Mouse (Mus musculus): Measurements from ENCODE around the gene Fgfr1op. TPM values are rescaled to one million over a fixed set of nuclear protein-coding genes. Genes with fewer than 3 reads are reported as not detected.

The Fgfr1op gene
- polyA plus RNA-seq, 1 experiment: 0.11 TPM

GRCm38 (mm10) chr17:8206691-8207090 is 41.4 kb downstream of the Fgfr1op start:
- no peaks in the 10 kb centered on the region for H3K27me3 ChIP-seq (ENCODE audit: control insufficient read depth)
- no peaks in the 10 kb centered on the region for H3K36me3 ChIP-seq (ENCODE audit: control insufficient read depth)
- no peak for TF ChIP-seq GATA1 (IDR thresholded peaks at IDR 0.05; ENCODE audit: low read length)
- TF ChIP-seq TAL1 (IDR thresholded peaks at IDR 0.05; ENCODE audit: low read length): no peak
- no peak overlapping the region for H3K4me3 ChIP-seq (replicated peaks)
- no peaks in the 10 kb centered on the region for H3K9me3 ChIP-seq (ENCODE audit: control insufficient read depth, low read length)
- no peaks in the 10 kb centered on the region for H3K4me1 ChIP-seq (ENCODE audit: control insufficient read depth)

GRCm38 (mm10) chr17:8209696-8210095 is 44.4 kb downstream of the Fgfr1op start:
- H3K9me3 ChIP-seq (ENCODE audit: control insufficient read depth, low read length): no peaks in the 10 kb centered on the region

GRCm38 (mm10) chr17:8210170-8210569 is 44.9 kb downstream of the Fgfr1op start:
- no peak overlapping the region for H3K4me3 ChIP-seq (replicated peaks)
- TF ChIP-seq GATA1 (IDR thresholded peaks at IDR 0.05; ENCODE audit: low read length): no peak
- no peak for TF ChIP-seq TAL1 (IDR thresholded peaks at IDR 0.05; ENCODE audit: low read length)
- H3K4me1 ChIP-seq (ENCODE audit: control insufficient read depth): no peaks in the 10 kb centered on the region
- no peaks in the 10 kb centered on the region for H3K9me3 ChIP-seq (ENCODE audit: control insufficient read depth, low read length)
- no peaks in the 10 kb centered on the region for H3K27me3 ChIP-seq (ENCODE audit: control insufficient read depth)
- no peaks in the 10 kb centered on the region for H3K36me3 ChIP-seq (ENCODE audit: control insufficient read depth)

More at GRCm38 (mm10) chr17:8209696-8210095, 44.4 kb downstream of the Fgfr1op start:
- Histone ChIP-seq H3K4me3 (replicated peaks) (no peak overlapping the region), H3K36me3 (ENCODE audit: control insufficient read depth) (no peaks in the 10 kb centered on the region), H3K27me3 (ENCODE audit: control insufficient read depth) (no peaks in the 10 kb centered on the region), H3K4me1 (ENCODE audit: control insufficient read depth) (no peaks in the 10 kb centered on the region)
- TF ChIP-seq GATA1 (IDR thresholded peaks at IDR 0.05; ENCODE audit: low read length) (no peak), TAL1 (IDR thresholded peaks at IDR 0.05; ENCODE audit: low read length) (no peak)

- TF ChIP-seq GATA1 (IDR thresholded peaks at IDR 0.05; ENCODE audit: low read length) (no peak), TAL1 (IDR thresholded peaks at IDR 0.05; ENCODE audit: low read length) (no peak)
- H3K27me3 ChIP-seq (ENCODE audit: control insufficient read depth): no peaks in the 10 kb centered on the region
- no peak overlapping the region for H3K4me3 ChIP-seq (replicated peaks)
- no peaks in the 10 kb centered on the region for H3K9me3 ChIP-seq (ENCODE audit: control insufficient read depth, low read length)
- H3K4me1 ChIP-seq (ENCODE audit: control insufficient read depth): no peaks in the 10 kb centered on the region
- no peaks in the 10 kb centered on the region for H3K36me3 ChIP-seq (ENCODE audit: control insufficient read depth)
Measured at GRCm38 (mm10) chr17:8210675-8211074, 45.4 kb downstream of the Fgfr1op start.

- no peaks in the 10 kb centered on the region for H3K27me3 ChIP-seq (ENCODE audit: control insufficient read depth)
- H3K9me3 ChIP-seq (ENCODE audit: control insufficient read depth, low read length): no peaks in the 10 kb centered on the region
- no peak overlapping the region for H3K4me3 ChIP-seq (replicated peaks)
- no peaks in the 10 kb centered on the region for H3K4me1 ChIP-seq (ENCODE audit: control insufficient read depth)
- H3K36me3 ChIP-seq (ENCODE audit: control insufficient read depth): no peaks in the 10 kb centered on the region
- no peak for TF ChIP-seq GATA1 (IDR thresholded peaks at IDR 0.05; ENCODE audit: low read length)
- TF ChIP-seq TAL1 (IDR thresholded peaks at IDR 0.05; ENCODE audit: low read length): no peak
Measured at GRCm38 (mm10) chr17:8211399-8211798, 46.1 kb downstream of the Fgfr1op start.

- H3K27me3 ChIP-seq (ENCODE audit: control insufficient read depth): no peaks in the 10 kb centered on the region
- H3K36me3 ChIP-seq (ENCODE audit: control insufficient read depth): no peaks in the 10 kb centered on the region
- no peaks in the 10 kb centered on the region for H3K9me3 ChIP-seq (ENCODE audit: control insufficient read depth, low read length)
- no peak overlapping the region for H3K4me3 ChIP-seq (replicated peaks)
- H3K4me1 ChIP-seq (ENCODE audit: control insufficient read depth): no peaks in the 10 kb centered on the region
- TF ChIP-seq TAL1 (IDR thresholded peaks at IDR 0.05; ENCODE audit: low read length) (no peak), GATA1 (IDR thresholded peaks at IDR 0.05; ENCODE audit: low read length) (no peak)
Measured at GRCm38 (mm10) chr17:8214369-8214768, 49.1 kb downstream of the Fgfr1op start.

- Histone ChIP-seq H3K27me3 (ENCODE audit: control insufficient read depth) (no peaks in the 10 kb centered on the region), H3K4me3 (replicated peaks) (no peak overlapping the region), H3K9me3 (ENCODE audit: control insufficient read depth, low read length) (no peaks in the 10 kb centered on the region), H3K4me1 (ENCODE audit: control insufficient read depth) (no peaks in the 10 kb centered on the region), H3K36me3 (ENCODE audit: control insufficient read depth) (no peaks in the 10 kb centered on the region)
- TF ChIP-seq GATA1 (IDR thresholded peaks at IDR 0.05; ENCODE audit: low read length) (no peak), TAL1 (IDR thresholded peaks at IDR 0.05; ENCODE audit: low read length) (no peak)
Measured at GRCm38 (mm10) chr17:8215016-8215745, 49.9 kb downstream of the Fgfr1op start.

GRCm38 (mm10) chr17:8223225-8223624 is 57.9 kb downstream of the Fgfr1op start:
- Histone ChIP-seq H3K4me3 (replicated peaks) (no peak overlapping the region), H3K36me3 (ENCODE audit: control insufficient read depth) (no peaks in the 10 kb centered on the region), H3K27me3 (ENCODE audit: control insufficient read depth) (no peaks in the 10 kb centered on the region), H3K4me1 (ENCODE audit: control insufficient read depth) (no peaks in the 10 kb centered on the region), H3K9me3 (ENCODE audit: control insufficient read depth, low read length) (no peaks in the 10 kb centered on the region)
- no peak for TF ChIP-seq GATA1 (IDR thresholded peaks at IDR 0.05; ENCODE audit: low read length)
- TF ChIP-seq TAL1 (IDR thresholded peaks at IDR 0.05; ENCODE audit: low read length): no peak

- H3K27me3 ChIP-seq (ENCODE audit: control insufficient read depth): no peaks in the 10 kb centered on the region
- H3K9me3 ChIP-seq (ENCODE audit: control insufficient read depth, low read length): no peaks in the 10 kb centered on the region
- H3K4me3 ChIP-seq (replicated peaks): no peak overlapping the region
- H3K4me1 ChIP-seq (ENCODE audit: control insufficient read depth): no peaks in the 10 kb centered on the region
- TF ChIP-seq GATA1 (IDR thresholded peaks at IDR 0.05; ENCODE audit: low read length) (no peak), TAL1 (IDR thresholded peaks at IDR 0.05; ENCODE audit: low read length) (no peak)
- H3K36me3 ChIP-seq (ENCODE audit: control insufficient read depth): no peaks in the 10 kb centered on the region
Measured at GRCm38 (mm10) chr17:8224072-8224471, 58.8 kb downstream of the Fgfr1op start.

Measured in erythroblast, embryonic 14.5 days (primary cell).